Mouse (Mus musculus) CH12.LX (cell line): ENCODE measurements around the gene Pcolce2. TPM values are rescaled to one million over a fixed set of nuclear protein-coding genes. Genes with fewer than 3 reads are reported as not detected.

Experiments used
- DNase-seq: peaks from one replicate; pipeline ENCODE4 v3.0.0-alpha.2; 2013; ENCODE audit errors: extremely low read depth
- H3K27ac ChIP-seq: 2 replicates; pipeline ENCODE4 v1.5.1; 2012; ENCODE audit warnings: low read depth, mild to moderate bottlenecking, control low read depth, moderate library complexity; ENCODE audit not compliant: insufficient read depth
- H3K27me3 ChIP-seq: replicated peaks from 2 replicates; pipeline ENCODE3; 2012; ENCODE audit warnings: inconsistent platforms
- H3K36me3 ChIP-seq, 2 experiments: replicated peaks in 1 of 2; 2 replicates each; pipeline versions ENCODE3 to v1.6.1; 2012; ENCODE audit warnings: inconsistent platforms in 1 of 2, low read length in 1 of 2, mild to moderate bottlenecking in 1 of 2, mixed read lengths in 1 of 2, moderate library complexity in 1 of 2; ENCODE audit not compliant: control insufficient read depth in 1 of 2, insufficient read depth in 1 of 2
- H3K4me1 ChIP-seq, 2 experiments: 2 replicates each; pipeline ENCODE4 v1.6.1; 2012; ENCODE audit warnings: inconsistent platforms in 1 of 2, moderate library complexity in 1 of 2; ENCODE audit not compliant: insufficient read depth in 2 of 2, control insufficient read depth in 1 of 2
- H3K4me2 ChIP-seq: 2 replicates; pipeline ENCODE4 v1.6.1; 2012; ENCODE audit warnings: low read depth, mild to moderate bottlenecking, control low read depth; ENCODE audit not compliant: poor library complexity, insufficient read depth, severe bottlenecking
- H3K4me3 ChIP-seq, 3 experiments: fragments of 150-350 bp in 1 of 3; sonication (generic) in 1 of 3; replicated peaks in 1 of 3; 2 replicates each; pipeline versions ENCODE3 to v1.5.1; 2011 to 2012; ENCODE audit warnings: low read depth in 2 of 3, low read length in 2 of 3, mild to moderate bottlenecking in 2 of 3, moderate library complexity in 2 of 3, control low read depth in 1 of 3, improper control_type of control experiment in 1 of 3, inconsistent platforms in 1 of 3, mixed read lengths in 1 of 3; ENCODE audit not compliant: poor library complexity in 1 of 3
- H3K79me2 ChIP-seq: replicated peaks from 2 replicates; pipeline ENCODE4 v1.6.1; 2012; ENCODE audit warnings: mild to moderate bottlenecking, moderate library complexity; ENCODE audit not compliant: control insufficient read depth, poor library complexity, insufficient read depth, severe bottlenecking; ENCODE audit errors: extremely low read depth
- H3K9ac ChIP-seq: 2 replicates; pipeline ENCODE4 v1.6.1; 2012; ENCODE audit warnings: low read depth, mild to moderate bottlenecking, control low read depth, moderate library complexity; ENCODE audit not compliant: insufficient read depth
- H3K9me3 ChIP-seq: replicated peaks from 2 replicates; pipeline ENCODE3; 2012; ENCODE audit warnings: low read length, inconsistent platforms, mixed read lengths
- BHLHE40 ChIP-seq: IDR thresholded peaks from 2 replicates; pipeline ENCODE4 v1.6.1; 2011; ENCODE audit warnings: mild to moderate bottlenecking, low read depth, low read length, improper control_type of control experiment
- CHD1 ChIP-seq: IDR thresholded peaks from 2 replicates; pipeline ENCODE4 v1.6.1; 2012; ENCODE audit warnings: low read depth, low read length, improper control_type of control experiment, inconsistent platforms
- CHD2 ChIP-seq: IDR thresholded peaks from 2 replicates; pipeline ENCODE4 v1.6.1; 2011; ENCODE audit warnings: low read length, improper control_type of control experiment
- CTCF ChIP-seq, 2 experiments: IDR thresholded peaks in 1 of 2; conservative IDR thresholded peaks in 1 of 2; 2 replicates each; pipeline ENCODE4 v1.5.1; 2011 to 2012; ENCODE audit warnings: low read depth in 2 of 2, low read length in 2 of 2, improper control_type of control experiment in 1 of 2, inconsistent platforms in 1 of 2, mild to moderate bottlenecking in 1 of 2, moderate library complexity in 1 of 2
- E2F4 ChIP-seq: IDR thresholded peaks from 2 replicates; pipeline ENCODE4 v1.6.1; 2011; ENCODE audit warnings: low read depth, low read length, improper control_type of control experiment; ENCODE audit not compliant: insufficient replicate concordance
- ELF1 ChIP-seq: IDR thresholded peaks from 2 replicates; pipeline ENCODE4 v1.6.1; 2014; ENCODE audit warnings: low read depth, mild to moderate bottlenecking, inconsistent platforms, low read length, improper control_type of control experiment
- EP300 ChIP-seq: IDR thresholded peaks from 2 replicates; pipeline ENCODE4 v1.6.1; 2011; ENCODE audit warnings: low read length, improper control_type of control experiment
- GABPA ChIP-seq: IDR thresholded peaks from 2 replicates; pipeline ENCODE4 v1.6.1; 2012; ENCODE audit warnings: low read depth, low read length, improper control_type of control experiment, inconsistent platforms; ENCODE audit not compliant: insufficient replicate concordance
- JUN ChIP-seq: IDR thresholded peaks from 2 replicates; pipeline ENCODE4 v1.6.1; 2011; ENCODE audit warnings: low read depth, mild to moderate bottlenecking, low read length, improper control_type of control experiment, moderate library complexity; ENCODE audit not compliant: insufficient read depth
- KAT2A ChIP-seq: IDR thresholded peaks from 2 replicates; pipeline ENCODE4 v1.6.1; 2012; ENCODE audit warnings: low read length, improper control_type of control experiment, inconsistent platforms; ENCODE audit not compliant: insufficient replicate concordance
- MAFK ChIP-seq: IDR thresholded peaks from 2 replicates; pipeline ENCODE4 v1.6.1; 2011; ENCODE audit warnings: low read length, improper control_type of control experiment; ENCODE audit not compliant: insufficient replicate concordance
- MEF2A ChIP-seq: IDR thresholded peaks from 2 replicates; pipeline ENCODE4 v1.6.1; 2014; ENCODE audit warnings: low read depth, mild to moderate bottlenecking, inconsistent platforms, low read length, improper control_type of control experiment, borderline replicate concordance
- MYC ChIP-seq: IDR thresholded peaks from 2 replicates; pipeline ENCODE4 v1.6.1; 2011; ENCODE audit warnings: low read depth, mild to moderate bottlenecking, improper control_type of control experiment, low read length
- NELFE ChIP-seq: IDR thresholded peaks from 2 replicates; pipeline ENCODE4 v1.6.1; 2011; ENCODE audit warnings: low read depth, low read length, improper control_type of control experiment
- RAD21 ChIP-seq: IDR thresholded peaks from 2 replicates; pipeline ENCODE4 v1.6.1; 2011; ENCODE audit warnings: low read depth, mild to moderate bottlenecking, low read length, improper control_type of control experiment, moderate library complexity
- RCOR1 ChIP-seq: conservative IDR thresholded peaks from 2 replicates; pipeline ENCODE4 v1.6.1; 2012; ENCODE audit warnings: low read depth, mild to moderate bottlenecking, inconsistent platforms, low read length, improper control_type of control experiment
- SMC3 ChIP-seq: IDR thresholded peaks from 2 replicates; pipeline ENCODE4 v1.6.1; 2011; ENCODE audit warnings: low read depth, low read length, improper control_type of control experiment
- TBP ChIP-seq: conservative IDR thresholded peaks from 2 replicates; pipeline ENCODE4 v1.6.1; 2011; ENCODE audit warnings: low read depth, low read length, improper control_type of control experiment
- TCF12 ChIP-seq: IDR thresholded peaks from 2 replicates; pipeline ENCODE4 v1.6.1; 2014; ENCODE audit warnings: low read depth, mild to moderate bottlenecking, inconsistent platforms, low read length, improper control_type of control experiment
- ZC3H11A ChIP-seq: IDR thresholded peaks from 2 replicates; pipeline ENCODE4 v1.6.1; 2012; ENCODE audit warnings: low read depth, mild to moderate bottlenecking, inconsistent platforms, low read length, improper control_type of control experiment
- ZMIZ1 ChIP-seq: IDR thresholded peaks from 2 replicates; pipeline ENCODE4 v1.6.1; 2012; ENCODE audit warnings: low read depth, mild to moderate bottlenecking, inconsistent platforms, low read length, improper control_type of control experiment
- ZNF384 ChIP-seq: IDR thresholded peaks from 2 replicates; pipeline ENCODE4 v1.6.1; 2012; ENCODE audit warnings: low read depth, low read length, improper control_type of control experiment, inconsistent platforms
- dilution Hi-C: fragments of 300-500 bp; cut with MboI; formaldehyde crosslinking; loops from 2 replicates; pipeline ENCODE4 v1.14.3; 2020; ENCODE audit warnings: low sequenced_read_pairs; ENCODE audit not compliant: extremely low pct_unique_long_range_greater_than_20kb, extremely low pct_ligation_motif_present
- in situ Hi-C: fragments of 300-500 bp; cut with MboI; formaldehyde crosslinking; loops from 3 replicates; pipeline ENCODE4 v1.14.3; 2019; ENCODE audit warnings: low sequenced_read_pairs, low pct_ligation_motif_present, low pct_unique_long_range_greater_than_20kb, mixed read lengths
- polyA plus RNA-seq: library from polyadenylated mRNA; unstranded; fragments of >175 nt; gene quantifications from 2 replicates; pipeline ENCODE4 v1.2.1, GENCODE M21; 2012; ENCODE audit warnings: low read depth; ENCODE audit not compliant: insufficient read length
- total RNA-seq, 2 experiments: library from RNA; depleted of rRNA; stranded (reverse); fragments of 300-350 nt in 1 of 2; fragments of >200 nt in 1 of 2; gene quantifications; 2 replicates each; pipeline ENCODE4 v1.2.3; 2012 to 2014

Pcolce2 gene
- total and polyA plus RNA-seq, 3 experiments, result 0.04 TPM; not detected in 2

- DNase-seq, result no peak
- Histone ChIP-seq H3K4me2 (no peak overlapping the region), H3K4me1 (no peaks in the 10 kb centered on the region), H3K9ac (no peak overlapping the region), H3K79me2 (no peaks in the 10 kb centered on the region), H3K9me3 (no peaks in the 10 kb centered on the region), H3K4me3 (no peak overlapping the region), H3K27me3 (no peaks in the 10 kb centered on the region), H3K27ac (no peak overlapping the region), H3K36me3 (no peaks in the 10 kb centered on the region)
- in situ Hi-C loops (no loop called here), dilution Hi-C loops (no loop called here)
- TF ChIP-seq MAFK (no peak), KAT2A (no peak), ZMIZ1 (no peak), MEF2A (no peak), MYC (no peak), CHD1 (no peak), BHLHE40 (no peak), RCOR1 (no peak), ZC3H11A (no peak), EP300 (no peak), JUN (no peak), ELF1 (no peak), E2F4 (no peak), RAD21 (no peak), TBP (no peak), NELFE (no peak), CHD2 (no peak), SMC3 (no peak), ZNF384 (no peak), TCF12 (no peak)
Observed at GRCm38 (mm10) chr9:95615961-95616360, 21.4 kb upstream of the Pcolce2 start.

- no peak overlapping the region for H3K9ac ChIP-seq
- DNase-seq, result no peak
- no peaks in the 10 kb centered on the region for H3K36me3 ChIP-seq
- TF ChIP-seq CTCF (conservative IDR thresholded peaks at IDR 0.05 in 1 of 2, IDR thresholded peaks at IDR 0.05 in 1 of 2; ENCODE audit: low read depth in 2 of 2, low read length in 2 of 2), result no peak
- no peak for TF ChIP-seq ZNF384
- no peak for TF ChIP-seq EP300
- no peak for TF ChIP-seq RAD21
- no peak for TF ChIP-seq JUN
- no peak for TF ChIP-seq GABPA
- no peaks in the 10 kb centered on the region for H3K27me3 ChIP-seq
- H3K4me1 ChIP-seq, result no peaks in the 10 kb centered on the region
- no peak overlapping the region for H3K4me2 ChIP-seq
- dilution Hi-C loops (no loop called here), in situ Hi-C loops (no loop called here)
- H3K9me3 ChIP-seq, result no peaks in the 10 kb centered on the region
- no peak overlapping the region for H3K27ac ChIP-seq
- H3K4me3 ChIP-seq, result no peak overlapping the region
- H3K79me2 ChIP-seq, result no peaks in the 10 kb centered on the region
Observed at GRCm38 (mm10) chr9:95618572-95618971, 18.8 kb upstream of the Pcolce2 start.
